Mouse (Mus musculus) lung, postnatal 0 days (tissue): ENCODE measurements at regions not wholly inside any gene's neighbourhood (a gene's known extent, or its start where the extent isn't known, plus 50 kb on each side); places are given as distances from the start of the nearest gene placed in this dataset.

Experiments used
- ATAC-seq: fragments of 200-750 bp; cut with Nextera tagmentation; 2 replicates; pipeline ENCODE4 v1.8.0; 2017; ENCODE audit warnings: moderate library complexity
- DNase-seq: peaks from one replicate; pipeline ENCODE4 v3.0.0-alpha.2; 2016; ENCODE audit warnings: low spot score
- H3K27ac ChIP-seq: fragments of 300-500 bp; sonication (generic); 2 replicates; pipeline ENCODE4 v1.5.1; 2014; ENCODE audit warnings: antibody characterized with exemption, mild to moderate bottlenecking, low read length, mixed read lengths
- H3K27me3 ChIP-seq: fragments of 300-500 bp; sonication (generic); replicated peaks from 2 replicates; pipeline ENCODE4 v1.6.1; 2014; ENCODE audit warnings: low read length, mixed read lengths; ENCODE audit not compliant: insufficient read depth
- H3K36me3 ChIP-seq: fragments of 300-500 bp; sonication (generic); 2 replicates; pipeline ENCODE4 v1.6.1; 2014; ENCODE audit warnings: low read length, mixed read lengths; ENCODE audit not compliant: insufficient read depth
- H3K4me1 ChIP-seq: fragments of 300-500 bp; sonication (generic); 2 replicates; pipeline ENCODE4 v1.6.1; 2014; ENCODE audit warnings: antibody characterized with exemption, low read depth, low read length, mixed read lengths; ENCODE audit not compliant: insufficient read depth
- H3K4me2 ChIP-seq: fragments of 300-500 bp; sonication (generic); replicated peaks from 2 replicates; pipeline ENCODE4 v1.6.1; 2014; ENCODE audit warnings: low read depth, mild to moderate bottlenecking, low read length, moderate library complexity, mixed read lengths
- H3K4me3 ChIP-seq: fragments of 300-500 bp; sonication (generic); 2 replicates; pipeline ENCODE4 v1.5.1; 2014; ENCODE audit warnings: low read depth, low read length
- H3K9ac ChIP-seq: fragments of 300-500 bp; sonication (generic); replicated peaks from 2 replicates; pipeline ENCODE4 v1.6.1; 2014; ENCODE audit warnings: low read depth, mild to moderate bottlenecking
- H3K9me3 ChIP-seq: fragments of 300-500 bp; sonication (generic); 2 replicates; pipeline ENCODE4 v1.6.1; 2016; ENCODE audit warnings: low read length, mixed read lengths
- CTCF ChIP-seq: IDR thresholded peaks from 2 replicates; pipeline ENCODE4 v1.5.1; 2016; ENCODE audit warnings: antibody characterized with exemption, mild to moderate bottlenecking
- EP300 ChIP-seq: IDR thresholded peaks from 2 replicates; pipeline ENCODE4 v1.6.1; 2016; ENCODE audit warnings: antibody characterized with exemption, mild to moderate bottlenecking, control low read depth
- WGBS: fragments of 180-500 bp; shearing (Covaris S2); extraction: QIAGEN DNeasy Blood & Tissue Kit; methylation state at CpG from one replicate; pipeline ENCODE4 v1.1.7; 2014; 5-methylcytosine and 5-hydroxymethylcytosine counted together

DNA sequence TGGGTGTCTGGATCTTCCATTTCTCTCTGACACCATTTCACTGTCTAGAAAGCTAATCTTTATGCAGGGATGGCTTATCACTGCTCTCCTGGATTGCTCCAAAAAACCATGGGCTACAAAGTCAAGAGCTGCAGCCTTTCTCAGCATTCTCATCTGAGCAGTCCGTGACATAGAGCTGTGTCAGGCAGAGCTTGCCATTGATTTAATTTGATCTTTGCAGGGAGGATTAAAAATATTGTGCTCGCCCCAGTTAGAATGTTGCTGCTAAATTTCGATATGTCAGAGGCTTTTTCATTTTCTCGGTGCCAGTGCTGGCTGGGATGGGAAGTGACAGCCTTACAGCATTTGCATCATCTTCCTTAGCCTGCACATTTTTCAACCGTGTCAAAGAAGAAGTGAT, 401.7 kb upstream of the Frg1 start:
- Histone ChIP-seq H3K9ac (no peak overlapping the region), H3K27ac (no peak overlapping the region), H3K27me3 (no peaks in the 10 kb centered on the region), H3K4me1 (no peaks in the 10 kb centered on the region), H3K9me3 (no peaks in the 10 kb centered on the region), H3K4me2 (no peak overlapping the region), H3K36me3 (no peaks in the 10 kb centered on the region), H3K4me3 (no peak overlapping the region)
- TF ChIP-seq CTCF (no peak), EP300 (no peak)
- ATAC-seq = no peak
- no peak for DNase-seq
- 68% methylated on average over 5 of the region's 5 CpGs for WGBS

DNA sequence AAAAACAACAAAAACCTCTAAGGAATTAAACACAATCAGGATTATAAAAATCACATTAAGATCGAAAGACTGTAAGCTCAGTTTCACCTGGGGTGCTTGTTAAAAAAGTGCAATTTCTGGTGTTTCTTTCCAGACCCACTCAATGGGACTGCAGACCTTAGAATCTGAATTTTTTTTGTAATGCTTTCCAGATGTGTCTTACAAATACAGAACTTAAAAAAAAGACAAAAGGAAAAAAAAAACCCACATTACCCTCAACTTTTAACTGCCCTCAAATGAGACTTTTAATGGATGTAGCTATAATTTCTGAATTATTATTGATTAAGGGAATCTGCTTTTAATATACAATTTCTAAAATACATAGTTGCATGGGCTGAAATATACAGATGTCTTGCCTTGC, 401.2 kb upstream of the Frg1 start:
- no peak overlapping the region for H3K9ac ChIP-seq
- no peaks in the 10 kb centered on the region for H3K36me3 ChIP-seq
- no peak overlapping the region for H3K4me3 ChIP-seq
- H3K27ac ChIP-seq = no peak overlapping the region
- TF ChIP-seq CTCF = no peak
- no peak for TF ChIP-seq EP300
- DNase-seq (no peak), ATAC-seq (no peak)
- H3K4me1 ChIP-seq = no peaks in the 10 kb centered on the region
- H3K4me2 ChIP-seq = no peak overlapping the region
- H3K9me3 ChIP-seq = no peaks in the 10 kb centered on the region
- no peaks in the 10 kb centered on the region for H3K27me3 ChIP-seq
- 79% methylated on average over 1 of the region's 1 CpGs for WGBS

DNA sequence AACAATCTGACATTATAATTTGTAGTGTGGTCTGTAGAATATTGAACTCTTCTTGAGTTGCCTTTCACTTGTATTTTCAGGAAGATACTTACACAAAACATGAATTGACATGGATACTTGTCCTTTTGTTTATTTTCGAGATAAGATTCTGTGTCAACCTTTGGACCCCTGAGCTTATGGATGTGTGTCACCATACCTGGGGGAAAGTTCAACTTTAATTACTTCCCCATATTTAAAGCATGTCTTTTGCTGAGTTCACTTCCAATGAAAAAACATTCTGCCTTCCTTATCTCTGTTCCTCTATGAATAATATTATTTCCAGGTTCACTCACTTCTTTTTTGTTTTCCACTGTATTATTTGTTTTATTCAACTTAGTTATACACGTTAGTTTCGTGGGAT, 398.4 kb upstream of the Frg1 start:
- Histone ChIP-seq H3K9ac (no peak overlapping the region), H3K4me3 (no peak overlapping the region), H3K27ac (no peak overlapping the region), H3K4me1 (no peaks in the 10 kb centered on the region), H3K4me2 (no peak overlapping the region), H3K27me3 (no peaks in the 10 kb centered on the region), H3K36me3 (no peaks in the 10 kb centered on the region), H3K9me3 (no peaks in the 10 kb centered on the region)
- ATAC-seq (no peak), DNase-seq (no peak)
- WGBS = 76% methylated on average over 3 of the region's 3 CpGs
- no peak for TF ChIP-seq EP300
- no peak for TF ChIP-seq CTCF

DNA sequence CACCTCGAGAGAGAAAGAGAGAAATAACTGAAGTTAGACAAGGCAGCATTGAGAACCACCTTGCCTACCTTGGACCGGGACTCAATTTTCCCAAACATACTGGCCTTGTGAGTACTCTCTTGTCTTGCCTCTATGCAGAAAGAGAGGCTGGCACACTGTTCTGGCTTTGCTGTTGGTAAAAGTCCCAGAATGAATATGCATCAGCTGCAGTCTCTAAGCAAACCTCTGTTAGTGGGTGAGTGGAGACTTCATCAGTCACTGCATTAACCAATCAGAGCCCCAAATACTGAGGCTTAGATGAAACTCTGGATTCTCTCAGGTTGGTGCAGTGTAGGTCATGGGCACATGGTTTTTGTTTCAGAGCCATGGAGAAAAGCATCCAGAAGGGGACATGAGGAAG, 378.8 kb upstream of the Frg1 start:
- DNase-seq = no peak
- Histone ChIP-seq H3K27me3 (no peaks in the 10 kb centered on the region), H3K9me3 (no peaks in the 10 kb centered on the region), H3K4me2 (no peak overlapping the region), H3K36me3 (no peaks in the 10 kb centered on the region), H3K27ac (no peak overlapping the region), H3K4me3 (no peak overlapping the region), H3K9ac (no peak overlapping the region), H3K4me1 (no peaks in the 10 kb centered on the region)
- WGBS = 55% methylated on average over 2 of the region's 2 CpGs
- ATAC-seq = no peak
- TF ChIP-seq EP300 = no peak
- no peak for TF ChIP-seq CTCF

DNA sequence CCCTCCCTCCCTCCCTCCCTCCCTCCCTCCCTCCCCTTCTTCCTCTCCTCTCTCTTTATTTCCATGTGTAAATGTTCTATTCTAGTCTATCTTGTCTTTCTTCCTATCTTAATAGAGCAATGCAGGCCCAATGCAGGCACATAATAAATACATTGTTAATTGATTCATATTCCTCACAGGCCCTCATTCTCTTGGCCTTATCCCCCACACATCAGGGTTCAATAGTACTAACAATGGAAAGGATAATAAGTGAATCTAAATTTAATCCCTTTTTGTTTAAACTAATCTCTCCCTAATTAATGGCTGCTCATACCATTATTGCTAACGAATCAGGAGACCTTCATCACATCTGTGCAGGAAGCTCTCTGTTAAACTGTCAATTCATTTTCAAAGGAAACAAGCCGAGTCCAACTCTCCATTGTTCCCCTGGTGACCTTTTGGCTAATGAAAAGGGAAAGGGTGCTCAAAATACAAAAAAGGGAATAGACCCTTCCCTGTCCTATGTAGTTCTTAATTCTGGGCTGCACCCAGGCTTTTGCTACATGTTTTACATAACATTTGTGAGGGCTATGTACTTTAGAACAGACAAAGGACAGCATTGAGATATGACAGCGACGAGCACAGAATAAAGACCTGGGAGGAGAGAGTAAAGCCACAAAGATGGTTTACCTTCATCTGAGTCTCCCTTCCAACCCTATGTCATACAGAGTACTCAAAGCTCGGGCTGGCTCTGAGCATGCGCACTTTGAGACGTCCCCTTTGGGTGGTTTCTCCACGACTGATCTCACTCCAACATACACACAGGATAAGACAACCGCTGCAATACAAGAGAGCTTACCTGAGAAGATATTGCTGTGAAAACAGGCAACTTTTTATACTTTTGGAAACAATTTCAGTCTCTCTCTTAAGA, 370.3 kb upstream of the Frg1 start:
- ATAC-seq (no peak), DNase-seq (no peak)

DNA sequence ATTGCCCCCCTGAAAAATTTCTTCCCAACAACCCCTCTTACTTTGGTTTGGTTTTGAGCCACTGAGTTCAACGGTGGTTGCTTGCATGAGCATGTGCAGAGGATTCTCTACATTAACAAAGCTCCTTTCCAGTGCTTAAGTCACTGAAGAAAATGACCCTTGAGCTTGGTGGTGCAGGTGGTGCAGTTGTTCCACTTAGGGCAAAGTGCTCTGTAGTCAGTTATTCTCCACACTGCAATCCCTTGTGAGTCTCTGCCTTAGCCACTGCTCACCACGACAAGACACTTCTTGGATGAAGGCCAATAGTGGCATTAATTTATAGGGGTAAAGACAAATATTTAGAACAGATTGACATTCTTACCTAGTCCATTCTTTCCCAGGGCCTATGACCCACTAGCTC, 369.1 kb upstream of the Frg1 start:
- Histone ChIP-seq H3K9ac (no peak overlapping the region), H3K4me3 (no peak overlapping the region), H3K36me3 (no peaks in the 10 kb centered on the region), H3K27ac (no peak overlapping the region), H3K9me3 (no peaks in the 10 kb centered on the region), H3K27me3 (no peaks in the 10 kb centered on the region), H3K4me1 (no peaks in the 10 kb centered on the region), H3K4me2 (no peak overlapping the region)
- DNase-seq = no peak
- no peak for TF ChIP-seq EP300
- no peak for TF ChIP-seq CTCF
- ATAC-seq = no peak
- WGBS = 60% methylated on average over 2 of the region's 2 CpGs

More for the DNA sequence above, 370.3 kb upstream of the Frg1 start:
- no peak overlapping the region for H3K4me2 ChIP-seq
- H3K36me3 ChIP-seq = no peaks in the 10 kb centered on the region
- no peak overlapping the region for H3K27ac ChIP-seq
- no peak overlapping the region for H3K9ac ChIP-seq
- 66% methylated on average over 9 of the region's 9 CpGs for WGBS
- TF ChIP-seq CTCF (no peak), EP300 (no peak)
- no peaks in the 10 kb centered on the region for H3K9me3 ChIP-seq
- H3K4me3 ChIP-seq = no peak overlapping the region
- no peaks in the 10 kb centered on the region for H3K27me3 ChIP-seq
- H3K4me1 ChIP-seq = no peaks in the 10 kb centered on the region
